Mouse (Mus musculus): ENCODE results near the gene Klrb1b.
"Not testable (repeated sequence)": the region's sequence is repeated elsewhere in the genome, so short reads cannot be mapped to it uniquely, and the experiment has no call there.

Klrb1b gene

DNA sequence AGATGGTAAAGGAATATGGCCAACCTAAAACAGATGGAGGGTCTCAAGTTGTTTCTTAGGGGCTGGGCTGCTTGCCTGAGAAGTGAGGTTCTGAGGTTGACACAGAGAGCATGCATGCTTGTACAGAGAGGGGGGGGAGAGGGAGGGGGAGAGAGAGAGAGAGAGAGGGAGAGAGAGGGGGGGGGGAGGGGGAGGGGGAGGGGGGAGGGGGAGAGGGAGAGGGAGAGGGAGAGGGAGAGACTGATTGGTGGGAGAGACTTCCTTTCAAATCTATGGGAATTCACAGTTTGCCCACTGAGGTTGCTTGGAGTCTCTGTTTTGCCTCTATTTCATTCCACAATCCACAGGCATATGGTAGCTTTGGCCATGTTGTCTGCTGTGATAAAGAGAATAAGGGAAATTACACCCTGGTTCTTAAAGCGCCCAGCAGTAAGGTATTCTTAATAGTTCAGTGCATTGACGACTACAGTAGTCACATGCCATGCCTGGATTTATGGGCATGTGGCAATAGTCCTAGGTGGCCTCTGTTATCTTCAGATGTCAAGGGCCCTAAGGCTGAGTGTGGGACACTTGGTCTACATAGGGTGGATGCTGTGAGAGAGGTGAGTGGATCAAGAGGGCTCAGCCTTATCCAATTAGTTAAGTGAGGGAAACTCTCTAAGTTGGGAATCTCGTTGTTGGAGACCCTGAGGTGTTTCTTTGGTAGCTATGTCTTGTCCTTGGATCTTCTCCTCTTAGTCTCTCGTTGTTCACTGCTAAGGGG, 15.4 kb upstream of the Klrb1b start:
- peak; percentile 42 for DNase-seq (ENCODE audit: low read depth, low spot score)

DNA sequence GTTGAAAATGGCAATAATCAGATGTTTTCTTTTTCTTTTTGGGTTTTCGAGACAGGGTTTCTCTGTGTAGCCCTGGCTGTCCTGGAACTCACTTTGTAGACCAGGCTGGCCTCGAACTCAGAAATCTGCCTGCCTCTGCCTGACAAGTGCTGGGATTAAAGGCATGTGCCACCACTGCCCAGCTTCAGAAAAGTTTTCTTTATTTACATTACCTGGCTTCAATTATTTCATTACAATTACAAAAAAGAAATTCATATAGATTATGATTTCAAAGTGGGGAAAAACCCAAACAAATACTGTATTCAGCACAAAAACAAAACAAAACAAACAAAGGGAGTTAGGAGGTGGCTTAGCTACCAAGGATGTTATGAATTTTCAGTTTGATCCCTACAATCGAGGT, 14.5 kb upstream of the Klrb1b start:
- not testable (repeated sequence) for DNase-seq (ENCODE audit: low read depth, low spot score)

DNA sequence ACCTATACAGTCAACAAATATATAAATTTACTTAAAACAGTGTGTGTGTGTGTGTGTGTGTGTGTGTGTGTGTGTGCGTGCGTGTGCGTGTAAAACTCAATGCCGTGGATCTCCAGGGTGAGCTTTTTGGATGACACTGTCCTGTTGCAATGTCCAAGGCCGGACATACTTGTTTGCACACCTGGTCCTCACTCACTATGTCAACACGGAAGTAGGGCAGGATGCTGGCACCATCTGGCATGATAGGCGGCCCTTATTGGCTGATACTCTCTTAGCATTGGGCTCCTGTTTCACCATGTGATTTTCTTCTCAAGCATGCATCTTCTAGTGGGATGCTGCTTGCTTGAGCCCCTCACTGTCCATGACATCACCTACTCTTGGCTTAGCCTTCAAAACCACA, 13.8 kb upstream of the Klrb1b start:
- peak; percentile 85 for DNase-seq (ENCODE audit: low read depth, low spot score)

- DNase-seq (ENCODE audit: low read depth, low spot score) = peak; percentile 96
These were observed 13.2 kb upstream of the Klrb1b start for GRCm38 (mm10) chr6:128839266-128839771.

GRCm38 (mm10) chr6:128838342-128839265, 12.5 kb upstream of the Klrb1b start:
- DNase-seq (ENCODE audit: low read depth, low spot score) = peak; percentile 93

- DNase-seq (ENCODE audit: low read depth, low spot score) = no peak
These were observed 11.6 kb upstream of the Klrb1b start for GRCm38 (mm10) chr6:128837454-128838341.

DNA sequence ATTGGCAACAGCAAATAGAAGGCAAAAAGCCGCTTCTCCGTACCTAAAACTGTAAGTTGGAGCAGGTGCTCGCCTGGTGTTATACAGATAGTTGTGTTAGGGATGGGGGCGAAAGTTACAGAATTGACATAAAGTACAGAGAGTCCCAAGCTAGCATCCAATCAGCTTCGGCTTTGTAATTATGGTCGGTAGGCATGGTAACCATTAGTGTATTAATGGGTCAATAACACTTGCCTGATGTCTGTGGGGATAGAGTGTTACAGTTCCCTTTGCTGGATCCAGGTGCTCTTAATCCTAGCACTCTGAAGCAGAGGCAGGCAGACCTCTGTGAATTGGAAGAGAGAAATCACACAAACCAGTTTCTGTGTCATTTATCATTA, 10.8 kb upstream of the Klrb1b start:
- peak; percentile 77 for DNase-seq (ENCODE audit: low read depth, low spot score)

- no peak for DNase-seq (ENCODE audit: low read depth, low spot score)
These were observed 10.2 kb upstream of the Klrb1b start for GRCm38 (mm10) chr6:128836191-128836954.

- DNase-seq (ENCODE audit: low read depth, low spot score) = no peak
These were observed 9.4 kb upstream of the Klrb1b start for GRCm38 (mm10) chr6:128835571-128835970.

GRCm38 (mm10) chr6:128833046-128833445, 6.9 kb upstream of the Klrb1b start:
- no peak for DNase-seq (ENCODE audit: low read depth, low spot score)

- no peak for DNase-seq (ENCODE audit: low read depth, low spot score)
These were observed 3.7 kb upstream of the Klrb1b start for GRCm38 (mm10) chr6:128829837-128830236.

DNA sequence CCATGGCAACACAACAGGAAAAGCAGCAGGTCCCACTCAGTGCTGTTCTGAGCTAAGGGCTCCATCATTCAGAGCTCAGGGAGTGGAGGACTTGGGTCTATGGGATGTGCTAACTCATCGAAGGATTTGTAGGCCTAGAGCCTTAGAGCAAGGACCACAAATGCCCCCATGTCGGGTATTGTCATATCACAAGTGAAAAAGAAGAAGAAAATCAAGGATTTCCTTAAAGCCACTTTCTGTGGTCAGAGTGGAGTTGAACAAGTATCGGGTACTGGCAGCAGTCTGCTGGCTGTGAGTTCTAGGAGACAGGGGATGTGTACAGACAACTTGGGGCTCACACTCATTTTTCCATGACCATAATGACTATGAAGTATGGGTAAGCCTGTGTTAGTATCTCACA, 650 bp upstream of the Klrb1b start:
- no peak for DNase-seq (ENCODE audit: low read depth, low spot score)

DNA sequence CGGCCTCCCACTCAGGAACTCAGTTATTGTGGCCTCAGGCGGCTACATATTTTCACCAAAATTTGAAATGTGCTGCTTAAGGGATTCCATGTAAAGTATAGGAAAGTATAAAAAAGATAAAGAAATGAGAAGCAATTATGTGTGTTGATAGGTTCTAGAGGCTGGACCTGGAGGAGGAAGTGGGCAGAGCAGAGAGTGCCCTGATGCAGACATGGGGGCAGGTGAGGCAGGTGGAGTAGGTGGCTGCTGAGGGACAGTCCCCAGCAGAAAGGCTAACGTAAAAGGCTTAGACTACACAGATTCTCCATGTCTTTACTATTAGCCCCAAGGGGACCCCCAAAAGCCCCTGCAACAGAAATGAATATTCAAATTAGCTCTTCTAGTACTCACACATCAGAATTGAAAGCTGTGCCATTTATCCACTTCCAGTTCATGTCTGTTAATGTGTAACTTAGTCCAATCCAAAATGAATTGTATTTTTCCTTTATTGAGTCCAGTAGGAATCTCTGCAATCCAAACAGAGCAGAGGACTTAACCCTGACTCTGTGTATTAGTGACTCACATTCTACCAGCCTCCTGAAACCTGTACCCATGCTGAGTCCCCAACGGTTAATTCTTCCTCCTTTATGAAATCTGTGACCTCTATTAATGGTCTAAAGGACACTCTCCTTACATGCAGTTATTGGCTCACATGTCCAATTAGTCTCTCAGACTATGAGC, 7.9 kb downstream of the Klrb1b start:
- no peak for DNase-seq (ENCODE audit: low read depth, low spot score)

- peak; percentile 88 for DNase-seq (ENCODE audit: low read depth, low spot score)
These were observed 17.6 kb downstream of the Klrb1b start for GRCm38 (mm10) chr6:128808532-128808931.

DNA sequence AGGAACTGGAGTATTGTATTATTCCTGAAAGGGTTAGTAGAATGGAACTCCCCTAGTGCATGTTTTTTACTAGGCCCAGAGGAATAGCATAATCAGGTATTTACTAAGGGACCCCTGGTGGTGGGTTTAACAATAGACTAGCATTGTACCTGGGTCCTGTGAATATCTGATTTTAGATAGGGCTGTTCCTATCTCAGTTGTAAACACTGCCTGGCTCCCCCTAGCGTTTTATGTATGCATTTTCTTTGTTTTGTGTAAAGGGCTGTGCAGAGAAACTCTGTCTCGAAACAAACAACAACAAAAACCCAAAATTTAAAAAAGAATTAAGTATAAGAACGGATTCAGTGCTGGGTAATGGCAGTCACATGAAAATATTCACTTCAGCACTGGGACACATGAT, 19.1 kb downstream of the Klrb1b start:
- peak; percentile 79 for DNase-seq (ENCODE audit: low read depth, low spot score)

GRCm38 (mm10) chr6:128804823-128805640, 21.1 kb downstream of the Klrb1b start:
- DNase-seq (ENCODE audit: low read depth, low spot score) = peak; percentile 82

- DNase-seq (ENCODE audit: low read depth, low spot score) = peak; percentile 98
These were observed 22.9 kb downstream of the Klrb1b start for GRCm38 (mm10) chr6:128802999-128803857.

DNA sequence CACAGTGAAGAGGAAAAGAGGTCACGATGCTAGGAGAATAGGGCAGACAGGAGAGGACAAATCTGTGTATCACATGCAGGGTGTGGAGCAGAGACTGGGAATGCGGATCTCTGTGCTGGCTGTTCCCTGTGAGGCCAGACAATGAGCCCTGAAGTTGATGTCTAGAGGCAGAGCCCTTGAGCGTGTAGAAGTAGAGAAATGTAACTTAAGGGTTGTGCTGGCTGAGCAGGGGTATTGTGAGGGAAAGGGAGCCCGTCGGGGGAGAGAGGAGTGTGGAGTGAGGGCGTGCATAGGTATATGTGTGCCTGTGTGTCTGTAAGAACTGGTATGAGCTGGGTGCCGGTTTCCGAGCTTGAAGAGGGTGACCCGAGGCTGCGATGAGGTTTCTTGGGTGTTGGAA, 23.6 kb downstream of the Klrb1b start:
- no peak for DNase-seq (ENCODE audit: low read depth, low spot score)
